Mouse (Mus musculus) stomach, embryonic 16.5 days (tissue): ENCODE data around the gene Magi2. TPM values are rescaled to one million over a fixed set of nuclear protein-coding genes. Genes with fewer than 3 reads are reported as not detected.

ENCODE experiments used
- ATAC-seq: fragments of 200-750 bp; cut with Nextera tagmentation; 2 replicates; pipeline ENCODE4 v1.8.0; 2017; ENCODE audit warnings: moderate number of reproducible peaks, moderate TSS enrichment; ENCODE audit not compliant: insufficient read depth, low FRiP score
- H3K27ac ChIP-seq: fragments of 300-500 bp; sonication (generic); 2 replicates; pipeline ENCODE4 v1.5.1; 2014; ENCODE audit warnings: low read length
- H3K27me3 ChIP-seq: fragments of 300-500 bp; sonication (generic); 2 replicates; pipeline ENCODE4 v1.6.1; 2014; ENCODE audit warnings: low read length, control low read depth, mixed read lengths; ENCODE audit not compliant: control insufficient read depth, insufficient read depth
- H3K36me3 ChIP-seq: fragments of 300-500 bp; sonication (generic); 2 replicates; pipeline ENCODE4 v1.6.1; 2014; ENCODE audit warnings: low read length; ENCODE audit not compliant: control insufficient read depth, insufficient read depth
- H3K4me1 ChIP-seq: fragments of 300-500 bp; sonication (generic); 2 replicates; pipeline ENCODE4 v1.6.1; 2014; ENCODE audit warnings: low read length, control low read depth, mixed read lengths; ENCODE audit not compliant: control insufficient read depth, insufficient read depth
- H3K4me2 ChIP-seq: fragments of 300-500 bp; sonication (generic); 2 replicates; pipeline ENCODE4 v1.6.1; 2014; ENCODE audit warnings: low read depth, low read length, mixed read lengths
- H3K4me3 ChIP-seq: fragments of 300-500 bp; sonication (generic); replicated peaks from 2 replicates; pipeline ENCODE4 v1.5.1; 2014; ENCODE audit warnings: mild to moderate bottlenecking, low read length
- H3K9ac ChIP-seq: fragments of 300-500 bp; sonication (generic); 2 replicates; pipeline ENCODE4 v1.6.1; 2014; ENCODE audit warnings: low read length
- H3K9me3 ChIP-seq: fragments of 300-500 bp; sonication (generic); replicated peaks from 2 replicates; pipeline ENCODE4 v1.6.1; 2016; ENCODE audit warnings: low read length, control low read depth; ENCODE audit not compliant: control insufficient read depth
- WGBS: fragments of 180-500 bp; shearing (Covaris S2); extraction: QIAGEN DNeasy Blood & Tissue Kit; methylation state at CpG from one replicate; pipeline ENCODE4 v1.1.7; 2014; 5-methylcytosine and 5-hydroxymethylcytosine counted together
- polyA plus RNA-seq: library from polyadenylated mRNA; unstranded; fragments of >200 nt; fragmentation: Nextera tagmentation; extraction: Ambion mirVana; gene quantifications from 2 replicates; pipeline ENCODE4 v1.2.1, GENCODE M21; 2015

Magi2 gene
- polyA plus RNA-seq, 1 experiment from 2014 or later = 7.2 TPM

GRCm38 (mm10) chr5:20607503-20607902, 1380.7 kb downstream of the Magi2 start:
- ATAC-seq = no peak
- Histone ChIP-seq H3K27me3 (no peaks in the 10 kb centered on the region), H3K27ac (no peak overlapping the region), H3K4me1 (no peaks in the 10 kb centered on the region), H3K4me2 (no peak overlapping the region), H3K4me3 (no peak overlapping the region), H3K9me3 (no peaks in the 10 kb centered on the region), H3K9ac (no peak overlapping the region), H3K36me3 (no peaks in the 10 kb centered on the region)
- 56% methylated on average over 1 of the region's 1 CpGs for WGBS

- no peak overlapping the region for H3K27ac ChIP-seq
- WGBS = 74% methylated on average over 12 of the region's 12 CpGs
- no peak overlapping the region for H3K9ac ChIP-seq
- no peaks in the 10 kb centered on the region for H3K36me3 ChIP-seq
- H3K27me3 ChIP-seq = no peaks in the 10 kb centered on the region
- H3K9me3 ChIP-seq = no peaks in the 10 kb centered on the region
- no peak for ATAC-seq
- H3K4me3 ChIP-seq = no peak overlapping the region
- no peaks in the 10 kb centered on the region for H3K4me1 ChIP-seq
- H3K4me2 ChIP-seq = no peak overlapping the region
Measured at GRCm38 (mm10) chr5:20609206-20609935, 1382.5 kb downstream of the Magi2 start.

- Histone ChIP-seq H3K4me1 (no peaks in the 10 kb centered on the region), H3K27me3 (no peaks in the 10 kb centered on the region), H3K4me3 (no peak overlapping the region), H3K36me3 (no peaks in the 10 kb centered on the region), H3K27ac (no peak overlapping the region), H3K4me2 (no peak overlapping the region), H3K9me3 (no peaks in the 10 kb centered on the region), H3K9ac (no peak overlapping the region)
- no peak for ATAC-seq
- WGBS = 68% methylated on average over 2 of the region's 2 CpGs
Measured at GRCm38 (mm10) chr5:20610640-20611039, 1383.8 kb downstream of the Magi2 start.

GRCm38 (mm10) chr5:20612616-20613015, 1385.8 kb downstream of the Magi2 start:
- no peak for ATAC-seq
- H3K4me1 ChIP-seq = no peaks in the 10 kb centered on the region
- H3K4me2 ChIP-seq = no peak overlapping the region
- H3K9ac ChIP-seq = no peak overlapping the region
- no peaks in the 10 kb centered on the region for H3K36me3 ChIP-seq
- H3K27me3 ChIP-seq = no peaks in the 10 kb centered on the region
- H3K9me3 ChIP-seq = no peaks in the 10 kb centered on the region
- WGBS = 74% methylated on average over 9 of the region's 9 CpGs
- no peak overlapping the region for H3K4me3 ChIP-seq
- no peak overlapping the region for H3K27ac ChIP-seq

- WGBS = 79% methylated on average over 4 of the region's 4 CpGs
- no peaks in the 10 kb centered on the region for H3K9me3 ChIP-seq
- H3K9ac ChIP-seq = no peak overlapping the region
- H3K4me1 ChIP-seq = no peaks in the 10 kb centered on the region
- no peak for ATAC-seq
- no peaks in the 10 kb centered on the region for H3K27me3 ChIP-seq
- H3K4me3 ChIP-seq = no peak overlapping the region
- no peak overlapping the region for H3K27ac ChIP-seq
- H3K36me3 ChIP-seq = no peaks in the 10 kb centered on the region
- no peak overlapping the region for H3K4me2 ChIP-seq
Measured at GRCm38 (mm10) chr5:20614891-20615290, 1388.1 kb downstream of the Magi2 start.

- no peak overlapping the region for H3K4me3 ChIP-seq
- no peaks in the 10 kb centered on the region for H3K9me3 ChIP-seq
- 0 out of 2 replicates have a peak, but pooled peaks cover 3% of the 10 kb centered on the region for H3K4me1 ChIP-seq
- no peak overlapping the region for H3K4me2 ChIP-seq
- no peaks in the 10 kb centered on the region for H3K27me3 ChIP-seq
- ATAC-seq = no peak
- H3K9ac ChIP-seq = no peak overlapping the region
- H3K36me3 ChIP-seq = no peaks in the 10 kb centered on the region
- 54% methylated on average over 7 of the region's 7 CpGs for WGBS
- no peak overlapping the region for H3K27ac ChIP-seq
Measured at GRCm38 (mm10) chr5:20620596-20621511, 1394.0 kb downstream of the Magi2 start.

- WGBS = 67% methylated on average over 3 of the region's 3 CpGs
- Histone ChIP-seq H3K9ac (no peak overlapping the region), H3K4me1 (0 out of 2 replicates have a peak, but pooled peaks cover 3% of the 10 kb centered on the region), H3K4me2 (no peak overlapping the region), H3K27ac (no peak overlapping the region), H3K9me3 (no peaks in the 10 kb centered on the region), H3K4me3 (no peak overlapping the region), H3K36me3 (no peaks in the 10 kb centered on the region), H3K27me3 (no peaks in the 10 kb centered on the region)
- ATAC-seq = no peak
Measured at GRCm38 (mm10) chr5:20622417-20622816, 1395.6 kb downstream of the Magi2 start.

- no peak for ATAC-seq
- Histone ChIP-seq H3K4me2 (no peak overlapping the region), H3K36me3 (no peaks in the 10 kb centered on the region), H3K9me3 (no peaks in the 10 kb centered on the region), H3K4me3 (no peak overlapping the region), H3K27ac (no peak overlapping the region), H3K27me3 (no peaks in the 10 kb centered on the region), H3K9ac (no peak overlapping the region), H3K4me1 (0 out of 2 replicates have a peak, but pooled peaks cover 3% of the 10 kb centered on the region)
- WGBS = 65% methylated on average over 10 of the region's 10 CpGs
Measured at GRCm38 (mm10) chr5:20622837-20623573, 1396.2 kb downstream of the Magi2 start.
